Comparison of ENCODE assay signal across 8 mouse cellular contexts in genomic region chr4:101998267-101998922, GRCm38 (mm10). TPM values are rescaled to one million over a fixed set of nuclear protein-coding genes. Genes with fewer than 3 reads are reported as not detected.
DNase-seq lines count a peak whose midpoint lies in the region; ATAC-seq lines count a peak whose summit lies in the region.

No protein-coding gene starts in this region.

- ATAC-seq in frontal cortex, adult (ENCODE audit: low TSS enrichment) = peak; percentile 95
- ATAC-seq in midbrain, embryonic 14.5 days (ENCODE audit: low FRiP score, low TSS enrichment) = peak; percentile 69; the same call in 1 of the 2 replicates
- ATAC-seq in stomach, embryonic 14.5 days (ENCODE audit: insufficient number of reproducible peaks, insufficient read depth, low FRiP score, low read depth) = peak; percentile 69; the same call in 1 of the 2 replicates

- H3K9me3 ChIP-seq in midbrain, embryonic 14.5 days (ENCODE audit: control insufficient read depth, low read length) = no peaks in the 10 kb centered on the region
- H3K9me3 ChIP-seq in stomach, embryonic 14.5 days (ENCODE audit: control insufficient read depth, low read depth, low read length) = no peaks in the 10 kb centered on the region

- no peaks in the 10 kb centered on the region for H3K4me1 ChIP-seq in midbrain, embryonic 14.5 days (ENCODE audit: control insufficient read depth, insufficient read depth, low read length)
- H3K4me1 ChIP-seq in stomach, embryonic 14.5 days (ENCODE audit: control insufficient read depth, insufficient read depth, low read length) = no peaks in the 10 kb centered on the region

- H3K9ac ChIP-seq in midbrain, embryonic 14.5 days (replicated peaks; ENCODE audit: low read length) = no peak overlapping the region
- no peak overlapping the region for H3K9ac ChIP-seq in stomach, embryonic 14.5 days (replicated peaks; ENCODE audit: low read depth, low read length)

- 40% methylated on average over 15 of the region's 15 CpGs for WGBS in midbrain, embryonic 14.5 days
- 37% methylated on average over 15 of the region's 15 CpGs for WGBS in stomach, embryonic 14.5 days

- H3K36me3 ChIP-seq in midbrain, embryonic 14.5 days (ENCODE audit: control insufficient read depth, insufficient read depth, low read length) = no peaks in the 10 kb centered on the region
- no peaks in the 10 kb centered on the region for H3K36me3 ChIP-seq in stomach, embryonic 14.5 days (ENCODE audit: control insufficient read depth, insufficient read depth, low read length)

- no peak overlapping the region for H3K4me2 ChIP-seq in midbrain, embryonic 14.5 days (ENCODE audit: low read length)
- no peak overlapping the region for H3K4me2 ChIP-seq in stomach, embryonic 14.5 days (replicated peaks; ENCODE audit: low read depth, low read length)

- DNase-seq in layer of hippocampus, adult 18-20 months (ENCODE audit: low spot score in 2 of 2) = peak; percentile 56 to 75
- DNase-seq in layer of hippocampus, adult 9-11 months = no peak
- peak; percentile 70 to 83 for DNase-seq in cerebellum, adult 18-20 months
- peak; percentile 56 for DNase-seq in hindlimb bud, embryonic 11.5 days (ENCODE audit: extremely low spot score, low read depth, low spot score)
- DNase-seq in left cerebral cortex, postnatal 25 days (ENCODE audit: low spot score in 2 of 2) = peak; percentile 76 to 79
- peak; percentile 91 for DNase-seq in midbrain, embryonic 14.5 days

- H3K4me3 ChIP-seq in midbrain, embryonic 14.5 days (replicated peaks; ENCODE audit: low read depth, low read length) = no peak overlapping the region
- H3K4me3 ChIP-seq in stomach, embryonic 14.5 days (ENCODE audit: low read depth, low read length) = no peak overlapping the region

- H3K27ac ChIP-seq in midbrain, embryonic 14.5 days (replicated peaks; ENCODE audit: low read depth, low read length) = no peak overlapping the region
- no peak overlapping the region for H3K27ac ChIP-seq in stomach, embryonic 14.5 days (ENCODE audit: low read length)

- intact Hi-C loops in left cerebral cortex, postnatal 25 days (cut with DNase I) = loop anchor here (1.0 to 10.0 kb wide), 4 partner anchors 138 to 654 kb away; no protein-coding TSS in a partner anchor

- no peaks in the 10 kb centered on the region for H3K27me3 ChIP-seq in midbrain, embryonic 14.5 days (ENCODE audit: control insufficient read depth, insufficient read depth, low read length)
- H3K27me3 ChIP-seq in stomach, embryonic 14.5 days (ENCODE audit: control insufficient read depth, insufficient read depth, low read length) = no peaks in the 10 kb centered on the region

RNA-seq across cellular contexts. Expression of gene Gm12789, which starts 12.0 kb away (rescaled TPM):
- not detected for total RNA-seq in layer of hippocampus, adult 18-20 months (2021)
- total RNA-seq in left cerebral cortex, postnatal 25 days (2021) = not detected
- not detected in 2 replicates for polyA plus RNA-seq in midbrain, embryonic 14.5 days (2014; fragmentation: Nextera tagmentation; extraction: Ambion mirVana)
- not detected in 2 replicates for polyA plus RNA-seq in stomach, embryonic 14.5 days (2014; fragmentation: Nextera tagmentation; extraction: Ambion mirVana)

RNA-seq across cellular contexts. Expression of gene Gm12790, which starts 17.5 kb away (rescaled TPM):
- total RNA-seq in layer of hippocampus, adult 18-20 months (2021) = not detected
- total RNA-seq in left cerebral cortex, postnatal 25 days (2021) = not detected
- not detected in 2 replicates for polyA plus RNA-seq in midbrain, embryonic 14.5 days (2014; fragmentation: Nextera tagmentation; extraction: Ambion mirVana)
- not detected in 2 replicates for polyA plus RNA-seq in stomach, embryonic 14.5 days (2014; fragmentation: Nextera tagmentation; extraction: Ambion mirVana)

RNA-seq across cellular contexts. Expression of gene Gm12794, which starts 58.2 kb away (rescaled TPM):
- not detected for total RNA-seq in layer of hippocampus, adult 18-20 months (2021)
- total RNA-seq in left cerebral cortex, postnatal 25 days (2021) = not detected
- not detected in 2 replicates for polyA plus RNA-seq in midbrain, embryonic 14.5 days (2014; fragmentation: Nextera tagmentation; extraction: Ambion mirVana)
- not detected in 2 replicates for polyA plus RNA-seq in stomach, embryonic 14.5 days (2014; fragmentation: Nextera tagmentation; extraction: Ambion mirVana)
